Mouse (Mus musculus): ENCODE results near the gene Bach2.

Bach2 gene

GRCm38 (mm10) chr4:32330584-32331314, 92.1 kb downstream of the Bach2 start:
- DNase-seq (ENCODE audit: low spot score) = no peak

- no peak for DNase-seq (ENCODE audit: low spot score)
Measured at GRCm38 (mm10) chr4:32332028-32332427, 93.4 kb downstream of the Bach2 start.

- no peak for DNase-seq (ENCODE audit: low spot score)
Measured at GRCm38 (mm10) chr4:32334131-32334530, 95.5 kb downstream of the Bach2 start.

GRCm38 (mm10) chr4:32334765-32335164, 96.2 kb downstream of the Bach2 start:
- DNase-seq (ENCODE audit: low spot score) = no peak

GRCm38 (mm10) chr4:32335659-32336058, 97.1 kb downstream of the Bach2 start:
- no peak for DNase-seq (ENCODE audit: low spot score)

GRCm38 (mm10) chr4:32336642-32337041, 98.0 kb downstream of the Bach2 start:
- DNase-seq (ENCODE audit: low spot score) = no peak

GRCm38 (mm10) chr4:32337638-32338037, 99.0 kb downstream of the Bach2 start:
- DNase-seq (ENCODE audit: low spot score) = peak; percentile 53

GRCm38 (mm10) chr4:32338451-32338850, 99.8 kb downstream of the Bach2 start:
- no peak for DNase-seq (ENCODE audit: low spot score)

- DNase-seq (ENCODE audit: low spot score) = no peak
Measured at GRCm38 (mm10) chr4:32340844-32341243, 102.2 kb downstream of the Bach2 start.

GRCm38 (mm10) chr4:32342269-32342668, 103.7 kb downstream of the Bach2 start:
- DNase-seq (ENCODE audit: low spot score) = no peak

GRCm38 (mm10) chr4:32343256-32344165, 104.9 kb downstream of the Bach2 start:
- no peak for DNase-seq (ENCODE audit: low spot score)

GRCm38 (mm10) chr4:32344276-32344675, 105.7 kb downstream of the Bach2 start:
- DNase-seq (ENCODE audit: low spot score) = no peak

- DNase-seq (ENCODE audit: low spot score) = no peak
Measured at GRCm38 (mm10) chr4:32347202-32347601, 108.6 kb downstream of the Bach2 start.

GRCm38 (mm10) chr4:32347711-32348110, 109.1 kb downstream of the Bach2 start:
- DNase-seq (ENCODE audit: low spot score) = no peak

GRCm38 (mm10) chr4:32349361-32349760, 110.8 kb downstream of the Bach2 start:
- no peak for DNase-seq (ENCODE audit: low spot score)

GRCm38 (mm10) chr4:32351236-32351635, 112.6 kb downstream of the Bach2 start:
- DNase-seq (ENCODE audit: low spot score) = no peak

GRCm38 (mm10) chr4:32351661-32352246, 113.2 kb downstream of the Bach2 start:
- DNase-seq (ENCODE audit: low spot score) = no peak

- no peak for DNase-seq (ENCODE audit: low spot score)
Measured at GRCm38 (mm10) chr4:32352442-32352841, 113.8 kb downstream of the Bach2 start.

GRCm38 (mm10) chr4:32352842-32353241, 114.2 kb downstream of the Bach2 start:
- no peak for DNase-seq (ENCODE audit: low spot score)

GRCm38 (mm10) chr4:32355935-32356617, 117.5 kb downstream of the Bach2 start:
- no peak for DNase-seq (ENCODE audit: low spot score)

GRCm38 (mm10) chr4:32357996-32358600, 119.5 kb downstream of the Bach2 start:
- DNase-seq (ENCODE audit: low spot score) = no peak

Data from ovary, postnatal 36 days (tissue).